Mouse (Mus musculus) bone marrow, adult 2 months (tissue): Measurements from ENCODE around the gene Rgma. TPM values are rescaled to one million over a fixed set of nuclear protein-coding genes. Genes with fewer than 3 reads are reported as not detected.

Experiments used
- H3K27ac ChIP-seq: fragments of 200-500 bp; 2 replicates; pipeline ENCODE4 v1.5.1; 2012; ENCODE audit warnings: low read depth, mild to moderate bottlenecking, control low read depth, inconsistent platforms, low read length; ENCODE audit not compliant: control insufficient read depth, poor library complexity, insufficient read depth
- H3K4me1 ChIP-seq: fragments of 200-500 bp; 2 replicates; pipeline ENCODE4 v1.6.1; 2011; ENCODE audit warnings: low read length; ENCODE audit not compliant: control insufficient read depth, insufficient read depth
- H3K4me3 ChIP-seq: fragments of 200-500 bp; replicated peaks from 2 replicates; pipeline ENCODE3; 2011; ENCODE audit warnings: mild to moderate bottlenecking, low read depth, low read length, control low read depth; ENCODE audit not compliant: control insufficient read depth
- CTCF ChIP-seq: fragments of 200-500 bp; IDR thresholded peaks from 2 replicates; pipeline ENCODE4 v1.5.1; 2011; ENCODE audit warnings: low read length, control low read depth; ENCODE audit not compliant: control insufficient read depth, insufficient read depth
- POLR2A ChIP-seq: fragments of 200-500 bp; IDR thresholded peaks from 2 replicates; pipeline ENCODE4 v1.6.1; 2011; ENCODE audit warnings: low read depth, mild to moderate bottlenecking, control low read depth, low read length, borderline replicate concordance; ENCODE audit not compliant: control insufficient read depth
- WGBS: fragments of 180-500 bp; shearing (Covaris S2); methylation state at CpG from one replicate; pipeline ENCODE4 v1.1.7; 2018; 5-methylcytosine and 5-hydroxymethylcytosine counted together
- polyA plus RNA-seq: library from polyadenylated mRNA; stranded (reverse); fragments of >200 nt; gene quantifications from 2 replicates; pipeline ENCODE4 v1.2.4, GENCODE M21; 2011; ENCODE audit warnings: low replicate concordance; ENCODE audit not compliant: missing spikeins, insufficient read depth, insufficient read length

Rgma gene
- polyA plus RNA-seq, 1 experiment, result 1.1 TPM

- Histone ChIP-seq H3K4me3 (no peak overlapping the region), H3K4me1 (no peaks in the 10 kb centered on the region), H3K27ac (no peak overlapping the region)
- no peak for TF ChIP-seq POLR2A
- TF ChIP-seq CTCF, result no peak
- 47% methylated on average over 4 of the region's 4 CpGs for WGBS
Observed at GRCm38 (mm10) chr7:73451594-73451993, 76.3 kb downstream of the Rgma start.

DNA sequence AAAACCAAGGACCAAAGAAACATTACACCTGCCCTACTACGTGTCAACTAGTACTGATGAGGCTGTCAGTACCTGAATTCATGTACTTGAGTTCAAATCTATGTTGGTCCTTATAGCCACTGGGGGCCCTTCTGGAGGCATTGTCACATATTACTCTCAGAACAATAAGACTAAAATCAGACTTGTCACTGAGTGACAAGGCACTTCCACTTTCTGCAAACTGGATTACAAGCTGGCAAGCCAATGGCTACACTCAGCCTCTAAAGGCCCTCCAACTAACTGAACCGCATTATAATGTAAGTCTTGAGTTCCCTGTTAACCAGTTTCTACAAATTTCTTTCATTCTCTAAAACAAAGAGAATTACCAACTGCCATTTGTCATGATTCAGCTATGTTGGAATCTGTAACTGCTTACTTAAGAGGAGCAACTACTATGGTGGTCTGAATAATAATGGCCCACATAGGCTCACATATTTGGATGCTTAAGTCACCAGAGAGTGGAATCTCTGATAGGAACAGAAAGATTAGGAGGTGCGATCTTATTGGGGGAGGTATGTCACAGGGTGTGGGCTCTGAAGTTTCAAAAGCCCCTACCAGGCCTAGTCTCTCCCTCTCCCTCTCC, 77.0 kb downstream of the Rgma start:
- Histone ChIP-seq H3K27ac (no peak overlapping the region), H3K4me1 (no peaks in the 10 kb centered on the region), H3K4me3 (no peak overlapping the region)
- 87% methylated on average over 3 of the region's 3 CpGs for WGBS
- TF ChIP-seq CTCF, result no peak
- no peak for TF ChIP-seq POLR2A

DNA sequence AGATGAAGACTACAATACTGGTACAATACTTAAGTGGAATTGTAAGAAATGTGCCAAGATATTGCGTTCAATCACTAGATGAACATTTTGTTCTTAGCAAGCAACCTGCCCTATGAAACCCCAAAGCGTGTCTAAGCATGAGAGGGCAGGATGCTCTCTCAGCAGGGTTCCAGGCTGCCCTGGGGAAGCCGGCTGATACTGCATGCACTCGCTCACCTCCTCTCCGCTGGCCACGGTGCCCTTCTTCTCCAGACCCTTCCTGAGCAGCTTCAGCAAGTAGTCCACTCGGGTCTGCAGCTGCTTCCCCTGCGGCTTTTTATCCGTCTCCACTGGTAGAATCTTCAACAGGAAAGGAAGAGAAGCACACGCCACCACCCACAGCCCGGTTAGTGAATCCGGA, 78.8 kb downstream of the Rgma start:
- H3K4me3 ChIP-seq, result no peak overlapping the region
- no peak overlapping the region for H3K27ac ChIP-seq
- 95% methylated on average over 12 of the region's 12 CpGs for WGBS
- H3K4me1 ChIP-seq, result no peaks in the 10 kb centered on the region
- no peak for TF ChIP-seq POLR2A
- TF ChIP-seq CTCF, result no peak

DNA sequence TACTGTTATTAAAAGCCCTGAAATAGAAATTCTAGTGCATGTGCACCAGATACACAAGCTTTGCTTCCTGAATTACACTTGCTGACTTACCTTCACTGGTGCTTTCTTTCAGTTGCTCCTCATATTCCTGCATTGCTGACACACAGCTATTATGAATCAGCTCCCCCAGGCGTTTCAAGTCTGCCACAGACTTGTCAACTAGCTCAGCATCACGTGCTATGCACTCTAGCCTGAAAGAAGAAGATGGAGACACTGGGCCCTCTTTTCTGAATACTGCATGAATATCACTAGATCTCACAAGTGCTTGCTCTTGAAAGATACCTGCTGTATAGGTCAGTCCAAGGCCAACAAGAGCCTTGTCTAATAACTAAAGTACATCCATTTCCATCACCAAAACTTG, 88.2 kb downstream of the Rgma start:
- TF ChIP-seq POLR2A (no peak), CTCF (no peak)
- Histone ChIP-seq H3K27ac (no peak overlapping the region), H3K4me3 (no peak overlapping the region), H3K4me1 (no peaks in the 10 kb centered on the region)
- WGBS, result 91% methylated on average over 2 of the region's 2 CpGs

- WGBS, result 89% methylated on average over 3 of the region's 3 CpGs
- Histone ChIP-seq H3K27ac (no peak overlapping the region), H3K4me3 (no peak overlapping the region), H3K4me1 (no peaks in the 10 kb centered on the region)
- TF ChIP-seq CTCF (no peak), POLR2A (no peak)
Observed at GRCm38 (mm10) chr7:73467741-73468140, 92.4 kb downstream of the Rgma start.

Other genes with a start within 250 kb of the Rgma start
- 60.1 and 96.4 TPM in 2 replicates for gene Chd2, start 166.3 kb downstream of the Rgma start, polyA plus RNA-seq